Mouse (Mus musculus) CD4-positive, CD25-positive, alpha-beta regulatory T cell, adult 2 months (primary cell): ENCODE results near the gene 1700018G05Rik.
A peak's percentile ranks its signal among the peaks of the same experiment; 100 is the strongest.
"Not testable (repeated sequence)": the region's sequence is repeated elsewhere in the genome, so short reads cannot be mapped to it uniquely, and the experiment has no call there.

Source experiments
- DNase-seq: peaks from one replicate; pipeline ENCODE4 v3.0.0-alpha.2; 2012; ENCODE audit warnings: low read depth, low spot score

The 1700018G05Rik gene

GRCm38 (mm10) chrX:102928072-102928471 is at the start of gene 1700018G05Rik:
TSS of gene 1700018G05Rik (plus strand) at chrX:102928372.
- not testable (repeated sequence) for DNase-seq

- not testable (repeated sequence) for DNase-seq
Measured at GRCm38 (mm10) chrX:102908587-102908986, 19.6 kb upstream of the 1700018G05Rik start, which contains the start of the genes Dmrtc1a and 1700011M02Rik. TSS of gene Dmrtc1a (minus strand) at chrX:102908687. TSS of gene 1700011M02Rik (plus strand) at chrX:102908905.

- DNase-seq: not testable (repeated sequence)
Measured at GRCm38 (mm10) chrX:102914823-102915222, 13.3 kb upstream of the 1700018G05Rik start.

GRCm38 (mm10) chrX:102926707-102927106 is 1.5 kb upstream of the 1700018G05Rik start:
- DNase-seq: peak; percentile 2

GRCm38 (mm10) chrX:102932992-102933570 is 4.9 kb downstream of the 1700018G05Rik start:
- DNase-seq: no peak

- DNase-seq: peak; percentile 33
Measured at GRCm38 (mm10) chrX:102933571-102934394, 5.6 kb downstream of the 1700018G05Rik start.

- no peak for DNase-seq
Measured at GRCm38 (mm10) chrX:102934395-102934764, 6.2 kb downstream of the 1700018G05Rik start.

GRCm38 (mm10) chrX:102936743-102937142 is 8.6 kb downstream of the 1700018G05Rik start:
- no peak for DNase-seq

- DNase-seq: not testable (repeated sequence)
Measured at GRCm38 (mm10) chrX:102950136-102950535, 22.0 kb downstream of the 1700018G05Rik start.

GRCm38 (mm10) chrX:102958917-102959316 is 30.7 kb downstream of the 1700018G05Rik start:
- no peak for DNase-seq

- DNase-seq: no peak
Measured at GRCm38 (mm10) chrX:102960581-102960980, 32.4 kb downstream of the 1700018G05Rik start.
